13 mouse cellular contexts compared by ENCODE assay signal in genomic region chr12:69476131-69476530, GRCm38 (mm10).
DNase-seq lines count a peak whose midpoint lies in the region; ATAC-seq and TF ChIP-seq lines count a peak whose summit lies in the region.
"Had no signal": no experiment of that assay in that cellular context is flagged by ENCODE, and none has a peak within 500 bp of the region (broad histone marks: within the 10 kb centered on the region; RNA-seq: fewer than 3 reads in every experiment).

No protein-coding gene starts in this region.

- no peak overlapping the region for H3K9ac ChIP-seq in forebrain, embryonic 14.5 days (ENCODE audit: low read length)
- no peak overlapping the region for H3K9ac ChIP-seq in forebrain, embryonic 16.5 days (replicated peaks; ENCODE audit: low read depth, low read length)
- H3K9ac ChIP-seq in midbrain, postnatal 0 days (replicated peaks; ENCODE audit: low read length, poor library complexity, severe bottlenecking) = no peak overlapping the region
- H3K9ac ChIP-seq in midbrain, embryonic 14.5 days (replicated peaks; ENCODE audit: low read length) = no peak overlapping the region; the same call in 1 of the 2 replicates
- H3K9ac ChIP-seq in embryonic facial prominence, embryonic 14.5 days (ENCODE audit: low read depth, low read length) = no peak overlapping the region
- no peak overlapping the region for H3K9ac ChIP-seq in limb, embryonic 15.5 days
- H3K9ac ChIP-seq: liver, embryonic 14.5 days; stomach, embryonic 15.5 days had no signal

- 77% methylated on average over 4 of the region's 4 CpGs for WGBS in forebrain, embryonic 14.5 days
- WGBS in forebrain, embryonic 16.5 days = 67% methylated on average over 4 of the region's 4 CpGs
- WGBS in midbrain, postnatal 0 days = 77% methylated on average over 4 of the region's 4 CpGs
- WGBS in midbrain, embryonic 14.5 days = 75% methylated on average over 4 of the region's 4 CpGs
- WGBS in embryonic facial prominence, embryonic 14.5 days = 63% methylated on average over 4 of the region's 4 CpGs
- WGBS in limb, embryonic 15.5 days = 57% methylated on average over 4 of the region's 4 CpGs

- DNase-seq in forebrain, embryonic 14.5 days (ENCODE audit: low spot score) = no peak
- peak; percentile 26 for DNase-seq in midbrain, postnatal 0 days (ENCODE audit: low spot score)
- no peak for DNase-seq in midbrain, embryonic 14.5 days
- DNase-seq in embryonic facial prominence, embryonic 14.5 days (ENCODE audit: low spot score) = peak; percentile 47
- no peak for DNase-seq in natural killer cell, adult 2 months (ENCODE audit: low spot score in 2 of 2)
- DNase-seq: lung, postnatal 14 days; right cerebral cortex, postnatal 4 days had no signal

- H3K36me3 ChIP-seq in forebrain, embryonic 14.5 days (ENCODE audit: control insufficient read depth, insufficient read depth, low read length) = no peaks in the 10 kb centered on the region
- H3K36me3 ChIP-seq in forebrain, embryonic 16.5 days (ENCODE audit: control insufficient read depth, insufficient read depth) = no peaks in the 10 kb centered on the region
- no peaks in the 10 kb centered on the region for H3K36me3 ChIP-seq in midbrain, postnatal 0 days (ENCODE audit: insufficient read depth, low read length)
- H3K36me3 ChIP-seq in midbrain, embryonic 14.5 days (ENCODE audit: control insufficient read depth, insufficient read depth, low read length) = no peaks in the 10 kb centered on the region
- no peaks in the 10 kb centered on the region for H3K36me3 ChIP-seq in embryonic facial prominence, embryonic 14.5 days (ENCODE audit: control insufficient read depth, insufficient read depth, low read length)
- H3K36me3 ChIP-seq in limb, embryonic 15.5 days = no peaks in the 10 kb centered on the region
- H3K36me3 ChIP-seq: midbrain, embryonic 10.5 days; stomach, embryonic 15.5 days had no signal

- H3K4me3 ChIP-seq in forebrain, embryonic 14.5 days (ENCODE audit: low read depth, low read length) = no peak overlapping the region
- H3K4me3 ChIP-seq in forebrain, embryonic 16.5 days (replicated peaks; ENCODE audit: low read length) = no peak overlapping the region
- H3K4me3 ChIP-seq in midbrain, postnatal 0 days (ENCODE audit: low read depth, low read length) = no peak overlapping the region
- no peak overlapping the region for H3K4me3 ChIP-seq in midbrain, embryonic 14.5 days (replicated peaks; ENCODE audit: low read depth, low read length)
- no peak overlapping the region for H3K4me3 ChIP-seq in embryonic facial prominence, embryonic 14.5 days (ENCODE audit: low read depth, low read length)
- no peak overlapping the region for H3K4me3 ChIP-seq in limb, embryonic 15.5 days
- H3K4me3 ChIP-seq: stomach, embryonic 15.5 days had no signal

- peak overlapping the region; percentile 43; the same call in 1 of the 2 replicates for H3K4me2 ChIP-seq in forebrain, embryonic 14.5 days (ENCODE audit: low read length)
- H3K4me2 ChIP-seq in forebrain, embryonic 16.5 days (ENCODE audit: low read length) = no peak overlapping the region
- no peak overlapping the region for H3K4me2 ChIP-seq in midbrain, postnatal 0 days (ENCODE audit: low read depth, low read length, poor library complexity, severe bottlenecking)
- no peak overlapping the region for H3K4me2 ChIP-seq in midbrain, embryonic 14.5 days (ENCODE audit: low read length)
- peak overlapping the region; percentile 43; the same call in 1 of the 2 replicates for H3K4me2 ChIP-seq in embryonic facial prominence, embryonic 14.5 days (ENCODE audit: low read depth, low read length)
- H3K4me2 ChIP-seq in limb, embryonic 15.5 days = peak overlapping the region; percentile 38; the same call in 1 of the 2 replicates

- TF ChIP-seq CTCF in midbrain, postnatal 0 days (IDR thresholded peaks at IDR 0.05) = no peak

- peaks cover 7% of the 10 kb centered on the region; the same call in 1 of the 2 replicates for H3K4me1 ChIP-seq in forebrain, embryonic 14.5 days (ENCODE audit: control insufficient read depth, insufficient read depth, low read length)
- H3K4me1 ChIP-seq in forebrain, embryonic 16.5 days (replicated peaks; ENCODE audit: control insufficient read depth, insufficient read depth, low read length) = peaks cover 12% of the 10 kb centered on the region
- H3K4me1 ChIP-seq in midbrain, postnatal 0 days (ENCODE audit: insufficient read depth, low read length) = peaks cover 11% of the 10 kb centered on the region; the same call in 1 of the 2 replicates
- peaks cover 6% of the 10 kb centered on the region; the same call in 1 of the 2 replicates for H3K4me1 ChIP-seq in midbrain, embryonic 14.5 days (ENCODE audit: control insufficient read depth, insufficient read depth, low read length)
- peaks cover 46% of the 10 kb centered on the region for H3K4me1 ChIP-seq in embryonic facial prominence, embryonic 14.5 days (ENCODE audit: control insufficient read depth, insufficient read depth, low read length)
- peaks cover 56% of the 10 kb centered on the region for H3K4me1 ChIP-seq in limb, embryonic 15.5 days

- no peaks in the 10 kb centered on the region for H3K27me3 ChIP-seq in forebrain, embryonic 14.5 days (replicated peaks; ENCODE audit: control insufficient read depth, insufficient read depth, low read length)
- H3K27me3 ChIP-seq in forebrain, embryonic 16.5 days (replicated peaks; ENCODE audit: control insufficient read depth, insufficient read depth, low read length) = no peaks in the 10 kb centered on the region
- H3K27me3 ChIP-seq in midbrain, postnatal 0 days (ENCODE audit: insufficient read depth, low read length) = no peaks in the 10 kb centered on the region
- no peaks in the 10 kb centered on the region for H3K27me3 ChIP-seq in midbrain, embryonic 14.5 days (ENCODE audit: control insufficient read depth, insufficient read depth, low read length)
- H3K27me3 ChIP-seq in embryonic facial prominence, embryonic 14.5 days (replicated peaks; ENCODE audit: control insufficient read depth, insufficient read depth, low read length) = no peaks in the 10 kb centered on the region
- H3K27me3 ChIP-seq in limb, embryonic 15.5 days = no peaks in the 10 kb centered on the region
- H3K27me3 ChIP-seq: stomach, embryonic 15.5 days had no signal

- no peaks in the 10 kb centered on the region for H3K9me3 ChIP-seq in forebrain, embryonic 14.5 days (replicated peaks; ENCODE audit: control insufficient read depth, low read length)
- no peaks in the 10 kb centered on the region for H3K9me3 ChIP-seq in forebrain, embryonic 16.5 days (ENCODE audit: control insufficient read depth, low read length)
- no peaks in the 10 kb centered on the region for H3K9me3 ChIP-seq in midbrain, postnatal 0 days (ENCODE audit: low read length)
- no peaks in the 10 kb centered on the region for H3K9me3 ChIP-seq in midbrain, embryonic 14.5 days (ENCODE audit: control insufficient read depth, low read length)
- no peaks in the 10 kb centered on the region for H3K9me3 ChIP-seq in embryonic facial prominence, embryonic 14.5 days (ENCODE audit: control insufficient read depth, low read length)
- H3K9me3 ChIP-seq in limb, embryonic 15.5 days = no peaks in the 10 kb centered on the region
- H3K9me3 ChIP-seq: midbrain, embryonic 10.5 days; stomach, embryonic 15.5 days had no signal

- H3K27ac ChIP-seq in forebrain, embryonic 14.5 days (ENCODE audit: low read depth, low read length) = no peak overlapping the region
- H3K27ac ChIP-seq in forebrain, embryonic 16.5 days (ENCODE audit: low read length) = no peak overlapping the region; the same call in 1 of the 2 replicates
- H3K27ac ChIP-seq in midbrain, postnatal 0 days (ENCODE audit: low read depth, low read length) = no peak overlapping the region
- H3K27ac ChIP-seq in midbrain, embryonic 14.5 days (replicated peaks; ENCODE audit: low read depth, low read length) = no peak overlapping the region
- peak overlapping the region; percentile 82; the same call in 1 of the 2 replicates for H3K27ac ChIP-seq in embryonic facial prominence, embryonic 14.5 days (replicated peaks; ENCODE audit: low read depth, low read length)
- H3K27ac ChIP-seq in limb, embryonic 15.5 days = peak overlapping the region; percentile 93
- H3K27ac ChIP-seq: liver, embryonic 14.5 days; stomach, embryonic 15.5 days had no signal

- ATAC-seq in forebrain, embryonic 14.5 days = no peak
- no peak for ATAC-seq in forebrain, embryonic 16.5 days
- ATAC-seq in midbrain, postnatal 0 days (ENCODE audit: low FRiP score) = no peak
- no peak for ATAC-seq in midbrain, embryonic 14.5 days (ENCODE audit: low FRiP score, low TSS enrichment)
- no peak for ATAC-seq in embryonic facial prominence, embryonic 14.5 days (ENCODE audit: low read depth)
- no peak for ATAC-seq in limb, embryonic 15.5 days (ENCODE audit: insufficient number of reproducible peaks, low FRiP score, low TSS enrichment, low read depth)
- ATAC-seq in megakaryocyte-erythroid progenitor cell, adult 5-6 weeks (replicated peaks; ENCODE audit: low FRiP score, low TSS enrichment, poor library complexity, severe bottlenecking) = no peak

Comparison
In these comparisons a context has a peak if more than half of its experiments do, and no peak if none do; other contexts are left out.
1. DNase-seq: peak in midbrain, postnatal 0 days (single experiment) and embryonic facial prominence, embryonic 14.5 days (single experiment); none in forebrain, embryonic 14.5 days (single experiment), midbrain, embryonic 14.5 days (single experiment) and natural killer cell, adult 2 months (0 of 2).
2. H3K4me2 ChIP-seq: peak in forebrain, embryonic 14.5 days (single experiment), embryonic facial prominence, embryonic 14.5 days (single experiment) and limb, embryonic 15.5 days (single experiment); none in forebrain, embryonic 16.5 days (single experiment), midbrain, postnatal 0 days (single experiment) and midbrain, embryonic 14.5 days (single experiment).
3. H3K27ac ChIP-seq: peak in embryonic facial prominence, embryonic 14.5 days (single experiment) and limb, embryonic 15.5 days (single experiment); none in forebrain, embryonic 14.5 days (single experiment), forebrain, embryonic 16.5 days (single experiment), midbrain, postnatal 0 days (single experiment) and midbrain, embryonic 14.5 days (single experiment).